Mouse (Mus musculus) testis, postnatal 10 days (tissue): Measurements from ENCODE around the gene Polrmt.

Experiments used
- DNase-seq: peaks from one replicate; pipeline ENCODE4 v3.0.0; 2021; ENCODE audit warnings: low spot score

The Polrmt gene

DNA sequence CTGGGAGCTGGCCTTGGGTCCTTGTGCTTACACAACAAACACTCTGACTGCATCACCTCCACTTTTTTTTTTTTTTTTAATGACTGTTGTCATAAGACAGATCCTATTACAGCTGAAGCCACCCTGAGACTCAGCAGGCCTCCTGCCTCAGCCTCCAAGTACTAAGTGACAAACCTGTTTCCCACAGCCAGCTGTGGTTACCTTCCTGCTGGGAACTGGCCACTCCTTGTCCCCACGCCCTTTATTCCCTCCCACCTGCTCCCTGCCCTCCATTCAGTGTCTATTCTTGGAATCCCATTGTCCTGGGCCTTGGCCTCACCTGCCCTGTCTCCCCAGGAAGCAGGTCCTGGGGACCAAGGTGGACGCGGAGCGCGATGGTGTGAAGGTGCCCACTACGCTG is 58.9 kb downstream of the Polrmt start:
- DNase-seq: no peak

DNA sequence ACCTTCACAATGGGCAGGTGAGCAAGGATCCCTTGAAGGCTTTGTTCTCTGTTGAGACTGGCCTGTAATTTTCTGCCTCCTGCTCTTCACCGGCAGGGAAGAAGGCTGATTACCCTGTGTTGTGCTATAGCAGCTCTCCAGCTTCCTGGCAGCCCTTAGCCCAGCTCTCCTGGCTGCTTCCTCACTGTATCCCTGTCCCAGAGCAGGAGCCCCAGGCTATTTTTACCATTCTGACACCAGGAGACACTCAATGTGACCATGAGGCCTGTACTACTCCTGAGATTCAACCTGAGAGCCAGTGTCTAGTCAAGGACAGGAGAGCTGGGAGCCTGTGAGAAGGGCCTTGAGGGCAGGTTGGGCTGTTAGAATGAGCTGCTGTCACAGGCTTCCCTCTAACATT is 59.7 kb downstream of the Polrmt start:
- no peak for DNase-seq

DNA sequence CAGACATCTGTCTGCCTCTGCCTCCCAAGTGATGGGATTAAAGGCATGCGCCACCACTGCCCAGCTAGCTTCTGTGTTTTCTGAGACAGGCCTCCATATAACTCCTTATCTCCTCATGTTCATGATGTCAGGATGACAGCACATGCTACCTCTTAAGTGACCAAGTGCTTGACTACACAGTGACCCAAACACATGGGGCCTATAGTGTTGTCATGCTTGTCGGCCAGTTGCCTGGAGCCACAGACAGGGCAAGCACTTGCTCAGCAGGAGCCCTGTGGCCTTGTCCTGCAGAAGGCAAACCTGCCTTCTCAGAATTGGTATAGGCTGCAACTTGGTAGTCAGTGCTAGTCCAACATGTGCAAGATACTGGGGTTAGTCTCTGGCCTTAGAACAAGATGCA is 60.2 kb downstream of the Polrmt start:
- no peak for DNase-seq
